Mouse (Mus musculus) MN1 (cell line): ENCODE results near the gene Thoc2.
"Not testable (repeated sequence)": the region's sequence is repeated elsewhere in the genome, so short reads cannot be mapped to it uniquely, and the experiment has no call there.

Experiments
- DNase-seq: peaks from one replicate; pipeline ENCODE4 v3.0.0-alpha.2; 2016; ENCODE audit warnings: low spot score

Gene Thoc2

DNA sequence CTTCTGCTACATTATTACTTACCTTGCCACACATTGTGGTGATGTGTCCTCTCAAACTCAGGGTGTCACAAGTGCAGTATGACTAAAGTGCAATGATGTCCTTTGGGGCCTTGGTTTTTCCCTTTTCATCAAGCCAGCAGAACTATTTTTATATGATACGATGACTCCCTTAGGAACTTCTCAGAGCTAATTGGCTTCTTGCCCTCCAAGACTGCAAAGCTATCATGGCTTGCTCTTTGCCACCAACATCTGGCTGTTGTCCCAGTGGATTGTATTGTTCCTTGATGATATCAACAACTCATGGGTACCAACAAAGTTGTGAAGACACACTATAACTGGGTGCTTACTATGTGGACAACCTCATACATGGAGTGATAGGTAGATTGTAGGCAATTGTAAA lies at the start of gene Thoc2:
Thoc2 (minus strand) TSS at position 101 of the 400 bp plus-strand sequence.
- DNase-seq, result no peak

DNA sequence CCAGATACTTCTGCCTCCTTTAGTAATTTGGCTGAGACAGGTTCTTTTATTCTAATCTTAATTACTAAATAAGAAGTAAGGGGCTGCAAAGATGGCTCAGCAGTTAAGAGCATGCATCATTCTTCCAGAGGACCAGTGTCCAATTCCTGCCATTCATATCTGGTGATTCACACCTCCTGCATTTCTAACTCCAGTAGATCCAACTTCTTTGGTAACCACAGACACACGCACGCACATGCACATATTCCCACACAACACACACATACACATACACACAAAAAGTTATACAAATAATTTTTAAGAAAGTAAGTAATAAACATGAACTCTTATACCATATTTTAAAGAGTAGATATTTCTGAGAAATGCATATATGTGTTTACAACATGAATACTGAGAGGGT lies 49.6 kb upstream of the Thoc2 start:
- DNase-seq, result no peak

DNA sequence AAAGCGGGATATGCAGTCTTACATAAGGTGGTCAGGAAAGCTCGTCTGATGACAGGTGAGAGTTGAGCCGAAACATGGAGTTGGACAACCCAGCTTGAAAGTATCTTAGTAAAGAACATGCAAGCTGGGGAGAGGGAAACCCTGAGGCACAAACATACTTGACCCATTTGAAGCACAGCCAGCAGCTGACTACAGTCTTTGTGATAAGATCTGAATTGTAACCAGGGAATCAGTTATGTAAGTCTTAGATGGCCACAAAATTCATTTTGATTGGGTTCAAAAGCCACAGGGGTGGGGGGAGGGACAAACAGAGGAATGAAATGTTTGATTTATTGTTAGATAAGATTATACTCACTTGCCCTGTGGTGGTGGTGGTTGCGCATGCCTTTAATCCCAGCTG lies 48.9 kb upstream of the Thoc2 start:
- no peak for DNase-seq

DNA sequence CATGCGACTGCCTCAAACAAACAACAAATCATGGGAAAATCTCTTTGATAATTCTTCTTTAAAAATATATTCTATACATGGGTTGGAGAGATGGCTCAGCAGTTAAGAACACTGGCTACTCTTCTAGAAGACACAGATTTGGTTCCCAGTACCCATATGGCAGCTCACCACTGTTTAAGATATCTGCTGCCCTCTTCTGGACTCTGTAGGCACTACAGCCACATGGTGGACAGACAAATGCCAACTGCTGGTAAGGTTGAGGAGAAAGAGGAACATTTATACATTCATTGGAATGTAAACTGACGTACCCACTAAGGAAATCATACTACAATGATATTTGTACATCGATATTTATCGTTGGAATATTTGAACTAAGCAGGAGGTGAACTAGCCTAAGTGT lies 36.7 kb upstream of the Thoc2 start:
- DNase-seq, result no peak

DNA sequence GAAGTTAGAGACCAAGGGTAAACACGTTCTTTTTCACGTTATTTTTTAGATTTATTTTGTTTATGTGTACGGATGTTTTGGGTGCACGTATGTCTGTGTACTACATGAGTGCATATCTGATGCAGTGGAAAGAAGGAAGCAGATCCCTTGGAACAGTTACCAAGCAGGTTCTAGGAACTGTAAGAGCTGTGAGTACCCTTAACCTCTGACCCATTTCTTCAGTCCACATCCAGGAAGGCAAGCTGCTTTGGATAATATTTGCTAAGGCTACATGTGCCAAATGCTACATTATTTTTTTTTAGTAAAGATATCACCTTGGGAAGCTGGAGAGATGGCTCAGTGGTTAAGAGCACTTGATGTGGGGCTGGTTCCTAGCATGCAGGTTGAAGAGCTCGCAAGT lies 21.4 kb upstream of the Thoc2 start:
- no peak for DNase-seq

DNA sequence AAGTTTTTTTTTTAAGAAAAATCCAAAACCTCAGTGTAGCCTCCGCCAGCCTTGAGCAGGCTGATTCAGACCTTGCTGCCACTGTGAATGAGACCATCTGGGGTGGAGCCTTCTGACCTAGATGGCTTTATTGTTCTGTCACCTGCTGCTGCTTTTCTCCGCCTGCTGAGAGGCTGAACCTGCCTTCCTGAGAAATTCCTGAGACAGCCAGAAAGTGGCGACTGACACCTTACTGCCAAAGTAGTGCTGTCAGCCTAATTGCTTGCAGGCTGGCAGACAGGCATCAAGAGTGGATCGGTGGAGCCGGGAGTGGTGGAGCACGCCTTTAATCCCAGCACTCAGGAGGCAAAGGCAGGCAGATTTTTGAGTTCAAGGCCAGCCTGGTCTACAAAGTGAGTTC lies 11.3 kb upstream of the Thoc2 start:
- DNase-seq, result not testable (repeated sequence)

DNA sequence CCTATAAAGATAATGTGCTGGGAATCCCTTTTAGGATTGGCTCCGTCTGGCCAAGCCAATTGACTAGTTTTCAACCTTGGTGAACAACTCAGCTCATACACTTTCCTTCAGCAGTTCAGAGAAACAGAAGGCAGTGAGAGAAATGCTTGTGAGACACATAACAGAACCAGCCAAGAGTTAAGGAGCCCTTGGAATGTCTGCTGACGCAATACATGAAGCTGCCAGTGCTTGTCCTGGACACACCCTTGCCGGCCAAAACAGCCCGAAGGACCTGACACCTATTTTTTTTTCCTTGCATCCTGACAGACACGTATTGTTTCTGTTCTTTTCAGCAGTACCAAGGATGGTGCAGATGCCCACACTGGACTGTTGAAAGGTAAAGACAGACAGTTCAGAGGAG lies 4.2 kb upstream of the Thoc2 start:
- DNase-seq, result no peak

DNA sequence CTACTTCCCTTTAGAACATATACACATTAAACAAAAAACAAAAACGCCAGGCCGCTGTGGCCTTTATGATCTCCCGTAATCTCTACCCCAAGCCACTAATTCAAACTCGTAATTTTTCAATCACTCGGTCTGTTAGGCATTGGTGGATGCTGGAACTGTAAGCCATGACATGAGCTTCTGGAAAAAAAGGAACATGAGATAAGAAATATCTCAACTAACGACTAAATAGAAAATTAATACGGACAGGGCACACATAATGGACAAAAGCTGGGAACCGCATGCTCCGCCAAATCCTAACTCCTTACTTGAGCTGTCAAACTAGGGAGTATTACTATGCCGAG lies 8.4 kb downstream of the Thoc2 start:
- DNase-seq, result no peak

DNA sequence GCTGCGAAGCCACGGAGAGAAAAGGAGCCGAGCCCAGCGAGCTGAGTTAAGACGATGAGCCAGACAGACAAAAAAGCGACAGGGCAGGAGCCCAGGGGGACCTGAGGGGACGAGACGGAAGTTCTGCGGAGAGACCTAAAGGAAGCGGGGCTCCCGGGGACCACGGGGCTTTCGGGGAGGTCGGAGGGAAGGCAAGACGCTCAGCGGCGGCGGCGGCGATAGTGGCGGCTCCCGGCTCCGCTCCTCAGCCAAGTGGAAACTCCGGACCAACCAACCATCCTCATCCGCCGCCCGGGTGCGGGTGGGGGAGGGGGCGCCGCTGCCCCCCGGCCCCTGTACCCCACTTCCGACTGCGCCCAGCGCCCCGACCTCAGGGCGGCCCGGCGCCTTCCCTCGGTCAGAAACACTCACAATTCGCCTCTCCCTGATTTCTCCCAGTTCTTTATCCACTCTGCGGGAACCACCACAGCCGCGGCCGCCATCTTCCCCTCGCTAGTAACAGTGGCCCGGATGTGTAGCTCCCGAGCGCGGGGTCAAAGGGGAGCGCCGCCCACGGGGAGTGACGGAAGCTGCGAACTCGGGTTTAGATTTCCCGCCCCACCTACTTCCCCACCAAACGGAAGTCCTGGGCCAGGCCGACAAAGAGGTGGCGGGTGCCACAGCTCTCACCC lies 8.9 kb downstream of the Thoc2 start:
- DNase-seq, result peak; percentile 84

DNA sequence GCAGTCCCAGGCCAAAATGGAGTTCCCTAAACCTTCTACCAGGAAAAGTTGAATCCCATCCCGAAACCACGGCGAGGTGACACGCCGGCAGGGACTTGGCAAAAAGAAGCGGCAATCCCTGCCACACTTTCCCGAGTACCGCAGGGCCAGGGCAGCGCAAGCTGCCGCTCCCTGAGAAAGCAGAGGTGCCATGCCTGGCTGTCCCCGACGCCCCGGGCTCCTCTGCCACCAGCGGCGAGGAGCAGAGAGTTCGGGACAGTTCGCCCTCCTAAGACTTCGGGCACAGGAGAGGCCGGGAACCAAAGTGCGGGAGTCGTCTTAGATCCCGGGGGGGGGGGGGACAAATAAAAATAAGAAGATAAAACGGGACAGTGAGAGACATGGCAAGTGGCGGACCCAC lies 9.5 kb downstream of the Thoc2 start:
- peak; percentile 17 for DNase-seq

DNA sequence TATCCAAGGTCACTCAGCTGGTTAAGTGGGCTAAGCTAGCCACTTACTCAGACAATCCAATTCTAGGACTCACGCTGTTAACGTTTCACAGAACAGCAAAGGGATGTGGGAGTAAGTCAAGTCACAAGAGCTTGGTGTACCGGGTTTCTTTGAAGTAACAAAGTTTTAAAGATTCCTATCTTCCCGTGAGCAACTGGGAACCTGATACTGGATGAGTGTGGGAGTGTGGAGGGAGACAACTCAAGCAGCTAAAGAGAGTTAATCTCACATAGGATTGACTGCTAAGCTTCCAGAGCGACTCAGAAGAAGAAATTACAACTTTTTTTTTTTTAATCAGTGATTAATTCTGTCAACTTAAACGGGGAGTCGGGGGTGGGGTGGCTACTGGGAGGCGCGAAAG lies 10.0 kb downstream of the Thoc2 start:
- DNase-seq, result no peak

DNA sequence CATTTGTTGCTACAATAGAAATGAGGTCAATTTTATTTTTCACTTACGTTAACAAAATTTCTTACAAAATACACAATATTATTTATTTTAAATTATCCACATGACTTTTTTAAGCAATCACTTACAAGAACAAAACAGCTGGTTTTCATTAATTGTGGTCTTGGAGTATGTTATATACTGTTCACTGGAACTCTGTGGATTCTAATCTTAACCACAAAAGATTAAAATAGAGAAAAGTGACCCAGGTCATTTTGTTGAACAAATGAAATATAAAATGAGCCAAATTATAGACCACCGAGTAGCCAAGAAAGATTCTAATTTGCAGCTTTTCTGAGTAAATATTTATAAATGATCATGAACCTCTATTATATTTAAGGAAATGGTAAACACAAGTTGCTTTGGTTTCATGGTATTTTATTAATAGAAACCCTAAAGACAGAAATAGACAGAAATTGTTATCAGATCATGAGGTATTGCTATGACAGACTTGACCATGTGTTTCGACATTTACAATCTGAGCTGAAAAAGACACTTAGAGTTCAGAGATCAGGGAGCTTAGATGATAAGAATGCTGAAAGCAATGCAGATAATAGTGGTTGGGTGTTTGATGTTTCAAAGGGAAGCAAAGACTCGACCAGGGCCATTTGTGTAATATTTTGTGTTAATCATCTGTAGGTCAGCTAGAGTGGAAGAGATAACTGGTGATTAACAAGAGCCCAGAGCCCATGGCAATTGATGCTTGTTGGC lies 35.5 kb downstream of the Thoc2 start:
- DNase-seq, result no peak

DNA sequence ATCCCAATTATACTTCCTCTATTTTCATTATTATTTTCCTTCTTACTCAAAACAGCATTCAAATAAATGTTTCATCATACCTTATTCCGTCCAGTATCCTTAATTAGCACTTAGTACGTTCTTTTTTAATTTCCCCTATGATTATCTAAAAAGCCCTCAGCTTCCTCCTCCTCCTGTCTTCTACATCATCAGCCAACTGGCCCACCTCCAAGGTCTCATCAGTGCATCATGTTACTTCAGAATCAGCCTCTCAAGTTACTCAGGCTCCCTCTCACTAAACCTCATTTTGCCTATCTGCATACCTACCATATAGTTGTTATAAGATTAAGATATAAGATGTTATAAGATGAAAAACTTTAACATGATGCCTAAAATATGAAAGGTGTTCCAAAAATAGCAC lies 43.9 kb downstream of the Thoc2 start:
- DNase-seq, result no peak

DNA sequence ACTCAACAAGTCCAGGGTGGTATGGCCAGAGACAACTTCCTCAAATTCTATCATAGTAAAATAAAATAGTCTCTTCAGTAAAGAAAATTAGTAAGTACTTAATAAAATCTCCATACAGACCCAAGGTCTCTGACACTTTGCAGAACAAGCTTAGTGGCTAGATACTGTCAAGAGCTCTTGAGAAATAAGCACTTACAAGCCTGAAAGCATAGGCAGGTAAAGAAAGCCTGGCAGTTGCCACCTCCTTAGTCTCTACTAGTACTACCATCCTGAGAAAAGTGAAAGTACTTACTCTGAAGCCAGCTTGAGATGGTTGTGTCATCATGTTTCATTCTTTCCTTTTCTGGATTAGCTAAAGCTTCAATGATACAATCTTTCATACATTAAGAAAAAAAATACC lies 82.7 kb downstream of the Thoc2 start:
- no peak for DNase-seq

DNA sequence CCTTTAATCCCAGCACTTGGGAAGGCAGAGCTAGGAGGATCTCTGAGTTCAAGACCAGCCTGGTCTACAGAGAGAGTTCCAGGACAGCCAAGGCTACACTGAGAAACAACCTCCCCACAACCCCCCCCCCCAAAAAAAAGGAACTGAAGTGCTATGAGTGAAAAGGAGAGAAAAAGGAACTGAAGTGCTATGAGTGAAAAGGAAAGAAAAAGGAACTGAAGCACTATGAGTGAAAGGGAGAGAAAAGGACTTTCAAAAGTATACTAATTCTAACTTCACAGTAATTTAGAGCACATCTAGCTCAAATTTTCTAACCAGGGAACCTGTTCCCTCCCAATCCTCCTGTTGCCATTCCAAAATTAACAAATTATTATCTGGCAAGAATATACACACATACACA lies 114.9 kb downstream of the Thoc2 start:
- DNase-seq, result no peak

DNA sequence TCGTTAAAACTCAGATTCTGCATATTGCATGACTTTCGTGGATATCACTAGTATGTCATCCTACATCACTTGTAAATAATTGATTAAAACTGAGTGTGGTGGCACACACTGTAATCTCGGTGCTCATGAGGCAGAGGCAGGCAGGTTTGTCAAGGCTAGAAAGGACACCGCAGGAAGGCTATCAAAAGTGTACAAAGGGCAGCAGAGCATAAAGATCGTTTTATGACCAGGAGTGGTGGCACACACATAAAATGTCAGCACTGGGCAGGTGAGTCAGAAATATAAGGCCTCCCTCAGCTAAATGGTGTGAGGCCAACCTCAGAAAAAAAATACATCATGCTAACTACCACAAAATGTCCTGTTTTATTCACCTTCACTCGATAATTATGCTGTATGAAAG lies 127.2 kb downstream of the Thoc2 start:
- no peak for DNase-seq
